Mouse (Mus musculus): Measurements from ENCODE around the gene Gm11541.
A peak's percentile ranks its signal among the peaks of the same experiment; 100 is the strongest.
"Not testable (repeated sequence)": the region's sequence is repeated elsewhere in the genome, so short reads cannot be mapped to it uniquely, and the experiment has no call there.

Gm11541 gene

DNA sequence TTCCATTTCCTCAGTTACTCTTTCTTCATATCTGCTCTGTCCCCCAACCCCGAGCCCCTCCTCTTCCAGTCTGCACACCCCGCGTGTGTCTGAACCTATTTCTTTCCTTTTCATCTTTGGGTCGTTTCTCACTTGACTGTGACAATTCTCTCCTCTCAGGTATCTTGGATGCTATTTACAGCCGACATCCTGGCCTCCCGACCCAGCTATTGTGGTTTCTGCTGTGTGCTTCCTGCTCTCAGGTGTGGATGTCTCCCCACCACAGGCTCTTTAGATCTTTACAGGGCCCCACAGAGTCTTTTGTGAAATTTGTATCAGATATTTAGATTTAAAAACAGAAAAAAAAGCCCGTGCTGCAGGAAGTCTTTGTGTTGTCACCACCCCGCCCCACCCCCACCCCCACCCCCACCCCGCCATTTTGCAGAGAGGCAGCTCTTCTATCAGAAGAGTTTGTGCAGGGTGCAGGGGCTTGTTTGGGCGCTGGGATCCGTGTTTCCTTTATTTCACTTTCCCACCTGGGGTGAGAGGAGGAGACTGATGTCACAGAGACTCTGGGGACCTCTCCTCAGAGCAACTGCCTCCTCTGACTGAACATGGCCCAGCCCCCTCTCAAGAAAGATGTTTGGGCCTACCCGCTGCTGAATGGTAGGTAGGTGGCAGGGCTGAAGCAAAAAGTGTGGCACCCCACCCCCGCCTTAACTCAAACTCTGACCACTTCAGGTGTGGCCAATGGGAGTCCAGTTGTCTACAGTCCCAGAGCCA is 6.4 kb downstream of the Gm11541 start:
- no peak for DNase-seq (ENCODE audit: low read depth, low spot score)

- no peak for DNase-seq (ENCODE audit: low read depth, low spot score)
These were observed 7.2 kb downstream of the Gm11541 start for GRCm38 (mm10) chr11:94697140-94697539.

GRCm38 (mm10) chr11:94695508-94695907 is 8.8 kb downstream of the Gm11541 start:
- DNase-seq (ENCODE audit: low read depth, low spot score): no peak

GRCm38 (mm10) chr11:94692502-94692901 is 11.8 kb downstream of the Gm11541 start:
- not testable (repeated sequence) for DNase-seq (ENCODE audit: low read depth, low spot score)

DNA sequence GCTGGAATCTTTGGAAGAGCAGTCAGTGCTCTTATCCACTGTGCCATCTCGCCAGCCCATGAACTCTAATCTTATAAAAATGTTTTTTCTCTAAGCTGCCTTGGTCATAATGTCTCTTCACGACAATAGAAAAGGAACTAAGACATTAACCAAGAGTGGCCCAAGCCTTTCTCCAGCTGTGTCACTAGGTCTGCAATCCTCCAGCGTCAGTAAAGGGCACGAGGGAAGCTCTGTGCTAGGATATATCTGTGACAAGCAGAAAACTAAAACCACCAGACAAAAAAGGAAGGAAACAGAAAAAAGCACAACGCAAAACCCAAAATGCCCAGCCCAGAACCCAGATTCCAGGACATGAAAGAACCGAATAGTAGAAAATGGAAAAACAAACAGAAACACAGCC is 17.1 kb downstream of the Gm11541 start:
- no peak for DNase-seq (ENCODE audit: low read depth, low spot score)

- no peak for DNase-seq (ENCODE audit: low read depth, low spot score)
These were observed 21.9 kb downstream of the Gm11541 start for GRCm38 (mm10) chr11:94682427-94682826.

- no peak for DNase-seq (ENCODE audit: low read depth, low spot score)
These were observed 22.7 kb downstream of the Gm11541 start for GRCm38 (mm10) chr11:94681640-94682039.

- DNase-seq (ENCODE audit: low read depth, low spot score): no peak
These were observed 23.7 kb downstream of the Gm11541 start for GRCm38 (mm10) chr11:94680639-94681038.

DNA sequence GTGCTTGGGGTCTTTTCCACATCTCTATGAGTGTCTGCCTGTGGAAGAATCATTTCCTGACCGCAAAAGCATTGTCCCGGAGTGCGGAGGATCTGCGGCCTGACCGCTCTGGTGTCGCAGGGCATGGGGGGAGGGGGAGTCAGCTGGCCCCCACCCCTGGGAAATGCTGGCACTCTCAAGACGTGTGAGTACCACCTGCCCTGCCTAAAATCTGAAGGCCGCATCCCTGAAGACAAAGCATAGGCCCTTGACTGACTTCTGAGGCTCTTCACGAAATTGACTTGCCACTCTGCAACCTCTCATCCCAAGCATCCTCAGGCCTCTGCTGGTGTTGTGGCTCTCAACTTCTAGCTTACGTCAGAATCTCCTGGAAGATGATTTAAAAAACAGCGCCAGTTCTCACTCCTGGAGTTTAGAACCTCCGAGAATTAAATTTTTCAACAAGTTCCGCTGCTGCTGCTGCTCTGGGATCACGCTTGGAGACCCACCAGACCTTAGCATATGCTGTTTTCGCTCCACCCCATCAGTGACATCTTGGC is 26.6 kb downstream of the Gm11541 start:
- peak; percentile 15 for DNase-seq (ENCODE audit: low read depth, low spot score)

DNA sequence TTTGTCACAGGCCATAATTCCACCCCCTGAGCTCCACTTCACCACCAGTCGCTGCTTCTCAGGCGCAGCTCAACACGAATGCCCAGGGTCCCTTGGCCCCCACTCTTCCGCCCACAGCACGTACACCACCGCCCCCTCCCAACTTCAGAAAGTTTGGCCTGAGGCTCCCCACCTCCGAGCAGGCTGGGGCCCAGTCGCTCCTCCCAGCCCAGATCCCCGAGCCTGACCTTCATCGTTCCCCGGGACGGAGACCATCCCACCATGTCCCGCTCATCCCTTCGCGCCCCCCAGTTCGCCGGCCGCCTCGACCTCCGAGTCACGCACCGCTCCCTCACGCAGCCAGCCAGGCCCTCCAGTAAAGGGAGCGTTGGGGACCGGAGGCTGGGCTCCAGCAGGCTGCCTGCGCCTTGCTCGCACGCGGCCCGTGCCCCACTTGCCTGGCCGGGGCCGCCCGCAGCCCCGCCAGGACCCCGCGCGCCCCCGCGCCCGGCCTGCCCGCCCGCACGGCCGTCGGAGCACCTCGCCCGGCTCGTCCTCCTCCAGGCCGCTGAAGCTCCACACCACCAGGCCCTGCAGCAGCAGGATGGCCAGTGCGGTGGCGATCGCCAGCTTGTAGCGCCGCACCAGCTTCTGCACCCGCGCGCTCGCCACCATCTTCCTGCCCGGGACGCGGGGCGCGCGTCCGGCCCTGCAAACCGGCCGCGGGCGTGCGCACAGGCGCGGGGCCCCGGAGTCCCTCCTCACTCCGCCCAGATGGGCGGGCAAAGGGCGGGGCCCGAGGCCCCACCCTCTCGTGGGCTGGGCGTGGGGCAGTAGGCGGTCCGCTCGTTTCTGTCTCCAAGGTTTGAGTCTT is 27.3 kb downstream of the Gm11541 start, which contains the start of gene Xylt2:
Xylt2 (minus strand) TSS at position 762 of the 853 bp plus-strand sequence.
- DNase-seq (ENCODE audit: low read depth, low spot score): peak; percentile 70

DNA sequence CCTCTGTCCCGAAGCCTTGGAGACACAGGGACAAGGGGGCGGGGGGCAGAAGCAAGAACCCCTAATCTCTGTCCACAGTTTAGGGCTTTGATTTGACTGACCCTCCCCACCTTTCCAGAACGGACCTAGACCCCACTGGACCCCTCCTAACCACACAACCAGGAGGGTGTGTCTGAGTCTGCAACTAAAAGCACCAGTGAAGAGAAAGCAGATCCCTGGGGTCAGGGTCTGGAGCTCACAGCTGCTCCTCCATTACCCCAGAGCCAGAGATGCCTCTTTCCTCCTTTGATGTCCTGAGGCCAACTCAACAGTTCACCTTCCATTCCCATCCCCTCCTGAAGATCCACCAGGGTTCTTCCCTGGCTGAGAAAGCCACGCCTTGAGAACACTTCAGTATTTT is 28.0 kb downstream of the Gm11541 start:
- DNase-seq (ENCODE audit: low read depth, low spot score): no peak

DNA sequence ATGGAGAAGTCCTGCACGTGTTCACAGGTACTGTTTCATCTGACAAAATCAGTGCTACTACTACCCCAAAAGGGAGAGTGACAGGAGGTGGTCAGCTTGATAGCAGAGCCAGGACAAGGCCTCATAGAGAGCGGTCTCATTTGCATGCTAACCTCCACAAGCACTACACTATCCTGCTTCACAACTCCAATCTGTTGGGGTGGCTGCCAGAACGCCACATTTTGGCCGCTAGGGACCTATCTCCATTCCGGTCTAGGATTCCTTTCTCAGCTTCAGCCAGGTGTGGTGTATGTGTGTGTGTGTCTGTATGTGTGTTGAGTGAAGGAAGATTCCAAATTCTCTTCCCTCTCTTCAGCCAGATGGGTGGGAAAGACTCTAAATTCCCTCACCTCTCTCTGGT is 28.9 kb downstream of the Gm11541 start:
- no peak for DNase-seq (ENCODE audit: low read depth, low spot score)

DNA sequence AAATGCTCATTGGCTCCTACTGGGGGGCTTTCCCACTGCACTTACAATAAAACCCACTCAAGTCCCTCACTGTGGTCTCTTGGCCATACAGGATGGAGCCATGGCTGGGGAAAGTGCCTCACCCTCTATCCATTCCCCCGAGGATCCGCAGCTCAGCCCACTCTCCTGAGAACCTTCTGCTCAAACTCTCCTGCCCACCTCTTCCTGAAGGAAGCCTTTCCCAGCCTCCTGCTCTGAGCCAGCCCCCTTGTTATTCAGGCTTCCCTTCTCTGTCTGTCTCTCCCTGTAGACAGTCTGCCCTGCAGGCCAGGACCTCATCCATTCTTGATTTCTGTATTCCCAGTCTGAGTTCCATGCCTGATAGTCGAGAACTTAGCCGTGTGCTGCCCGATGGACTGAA is 29.3 kb downstream of the Gm11541 start:
- no peak for DNase-seq (ENCODE audit: low read depth, low spot score)

DNA sequence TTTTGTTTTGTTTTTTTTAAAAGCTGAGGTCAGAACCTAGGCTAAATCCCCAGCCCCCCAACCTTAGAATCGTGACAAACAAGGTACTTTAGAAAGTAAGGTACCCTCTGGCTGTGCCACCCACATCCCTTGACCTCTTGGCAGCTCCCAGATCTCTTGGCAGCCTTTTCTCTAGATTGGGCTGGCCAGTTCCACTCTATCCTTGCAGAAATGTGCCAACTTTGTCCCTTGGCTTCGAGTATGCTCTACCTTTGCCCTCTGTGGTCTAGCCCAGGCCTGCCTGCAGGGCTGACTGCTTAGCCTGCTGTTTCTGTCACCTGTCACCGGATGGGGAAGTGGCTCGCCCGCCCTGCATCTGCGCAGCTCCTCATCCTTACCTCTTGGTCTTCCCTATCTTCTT is 39.0 kb downstream of the Gm11541 start:
- DNase-seq (ENCODE audit: low read depth, low spot score): no peak

GRCm38 (mm10) chr11:94661344-94661743 is 43.0 kb downstream of the Gm11541 start:
- DNase-seq (ENCODE audit: low read depth, low spot score): no peak

GRCm38 (mm10) chr11:94653663-94654436 is 50.4 kb downstream of the Gm11541 start, which contains the start of the genes Mrpl27 and Eme1:
Gene Mrpl27 (plus strand): TSS chr11:94653767.
Gene Eme1 (minus strand): TSS chr11:94653964.
- peak; percentile 51 for DNase-seq (ENCODE audit: low read depth, low spot score)

- no peak for DNase-seq (ENCODE audit: low read depth, low spot score)
These were observed 51.3 kb downstream of the Gm11541 start for GRCm38 (mm10) chr11:94652973-94653372.

DNA sequence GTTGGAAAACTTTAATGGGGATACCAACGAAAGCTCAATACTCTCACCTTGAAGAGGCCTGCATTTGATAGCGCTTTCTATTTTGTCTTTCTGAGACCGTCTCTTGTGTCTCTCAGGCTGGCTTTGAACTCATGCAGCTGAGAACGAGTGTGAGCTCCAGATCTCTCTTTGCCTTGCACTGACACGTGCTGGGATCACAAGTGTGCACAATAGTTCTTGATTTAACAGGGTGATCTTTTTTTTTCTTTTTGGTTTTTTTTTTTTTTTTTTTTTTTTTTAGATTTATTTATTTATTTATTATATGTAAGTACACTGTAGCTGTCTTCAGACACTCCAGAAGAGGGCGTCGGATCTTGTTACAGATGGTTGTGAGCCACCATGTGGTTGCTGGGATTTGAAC is 53.1 kb downstream of the Gm11541 start:
- DNase-seq (ENCODE audit: low read depth, low spot score): not testable (repeated sequence)

- no peak for DNase-seq (ENCODE audit: low read depth, low spot score)
These were observed 57.8 kb downstream of the Gm11541 start for GRCm38 (mm10) chr11:94646457-94646856.
